Mouse (Mus musculus) cerebellum, postnatal 25 days (tissue): ENCODE results near the gene Cntrob.
"Not testable (repeated sequence)": the region's sequence is repeated elsewhere in the genome, so short reads cannot be mapped to it uniquely, and the experiment has no call there.

Experiments used
- DNase-seq, 2 experiments: peaks; one replicate each; pipeline ENCODE4 v3.0.0; 2021; ENCODE audit warnings: mixed read lengths in 2 of 2

Gene Cntrob

DNA sequence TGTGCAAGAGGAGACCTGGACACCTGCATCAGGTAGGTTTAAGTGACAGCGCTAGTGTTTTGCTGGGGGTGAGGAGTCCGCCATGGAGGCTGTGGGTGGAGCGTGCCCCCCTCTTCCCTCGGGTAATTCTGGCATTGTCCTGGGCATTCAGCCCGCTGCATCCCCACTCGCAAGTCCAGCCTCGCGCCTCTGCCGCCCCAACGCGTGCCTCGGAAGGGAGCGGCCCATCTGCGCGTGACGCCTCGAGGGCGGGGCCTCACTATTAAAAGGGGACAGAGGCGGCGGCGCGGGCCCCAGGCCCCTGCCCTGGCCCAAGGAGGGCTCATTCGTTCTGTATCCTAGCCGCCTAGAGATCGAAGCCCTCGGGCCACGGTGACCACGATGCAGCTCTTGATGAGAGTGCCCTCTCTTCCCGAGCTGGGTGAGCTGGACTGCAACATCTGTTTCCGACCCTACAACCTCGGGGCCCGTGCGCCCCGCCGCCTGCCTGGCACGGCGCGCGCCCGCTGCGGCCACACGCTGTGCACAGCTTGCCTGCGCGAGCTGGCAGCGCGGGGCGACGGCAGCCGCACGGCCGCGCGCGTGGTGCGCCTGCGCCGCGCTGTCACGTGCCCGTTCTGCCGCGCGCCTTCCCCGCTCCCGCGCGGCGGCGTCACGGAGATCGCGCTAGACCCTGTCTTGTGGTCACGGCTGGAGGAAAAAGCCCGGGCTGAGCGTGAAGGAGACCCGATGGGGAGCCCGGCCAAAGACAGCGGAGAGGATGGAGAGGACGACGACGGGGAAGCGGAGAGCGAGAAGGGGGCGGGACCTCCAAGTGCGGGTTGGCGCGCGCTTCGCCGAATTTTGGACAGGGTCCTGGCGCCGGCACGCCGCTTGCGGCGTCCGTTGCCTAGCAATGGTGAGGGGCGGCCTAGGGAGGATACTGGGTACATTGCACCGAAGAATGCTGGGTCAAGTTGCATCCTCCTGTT lies 16.9 kb upstream of the Cntrob start, which contains the start of gene Rnf227:
Gene Rnf227, plus strand, starts transcription at position 301 of the 971 bp plus-strand sequence.
- DNase-seq: peak; percentile 87 to 88

DNA sequence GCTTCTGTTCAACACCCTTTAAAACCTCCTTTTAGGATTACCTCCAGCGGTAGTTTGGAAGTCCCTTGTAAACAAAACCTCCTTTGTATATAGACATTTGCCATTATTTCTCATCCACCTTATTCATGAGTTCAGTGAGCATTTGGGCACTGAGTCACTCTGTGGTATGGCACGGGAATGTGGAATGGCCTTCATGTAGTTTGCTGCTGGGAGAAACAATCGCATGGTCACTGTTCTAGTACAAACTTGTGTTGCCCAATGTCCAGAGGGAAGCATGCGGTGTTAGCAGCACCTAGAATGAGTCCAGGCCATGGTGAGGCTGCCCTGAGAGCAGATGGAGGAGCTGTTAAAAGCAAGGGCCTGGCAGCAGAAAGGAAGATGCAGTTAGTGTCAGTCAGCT lies 11.2 kb upstream of the Cntrob start:
- no peak for DNase-seq

DNA sequence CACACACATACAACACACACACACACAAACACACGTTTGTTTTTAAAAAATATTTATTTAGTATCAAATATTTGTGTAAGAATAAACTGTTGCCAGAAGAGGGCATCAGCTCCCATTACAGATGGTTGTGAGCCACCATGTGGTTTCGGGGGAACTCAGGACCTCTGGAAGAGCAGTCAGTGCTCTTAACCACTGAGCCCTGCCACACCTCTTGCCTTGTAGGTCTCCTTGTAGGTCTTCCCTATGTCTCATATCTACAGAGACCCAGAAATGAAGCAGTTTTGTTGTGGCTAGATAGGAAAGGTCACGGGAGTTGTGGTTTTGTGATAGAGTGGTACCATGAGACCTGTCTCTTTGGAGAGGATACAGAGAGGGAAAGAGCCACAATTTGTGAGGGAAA lies 10.3 kb upstream of the Cntrob start:
- no peak for DNase-seq

GRCm38 (mm10) chr11:69332713-69333253 lies 9.2 kb upstream of the Cntrob start:
- DNase-seq: no peak

GRCm38 (mm10) chr11:69331929-69332405 lies 8.4 kb upstream of the Cntrob start:
- DNase-seq: peak; percentile 86

GRCm38 (mm10) chr11:69331152-69331551 lies 7.6 kb upstream of the Cntrob start:
- no peak for DNase-seq

GRCm38 (mm10) chr11:69328517-69328916 lies 4.9 kb upstream of the Cntrob start:
- DNase-seq: no peak

DNA sequence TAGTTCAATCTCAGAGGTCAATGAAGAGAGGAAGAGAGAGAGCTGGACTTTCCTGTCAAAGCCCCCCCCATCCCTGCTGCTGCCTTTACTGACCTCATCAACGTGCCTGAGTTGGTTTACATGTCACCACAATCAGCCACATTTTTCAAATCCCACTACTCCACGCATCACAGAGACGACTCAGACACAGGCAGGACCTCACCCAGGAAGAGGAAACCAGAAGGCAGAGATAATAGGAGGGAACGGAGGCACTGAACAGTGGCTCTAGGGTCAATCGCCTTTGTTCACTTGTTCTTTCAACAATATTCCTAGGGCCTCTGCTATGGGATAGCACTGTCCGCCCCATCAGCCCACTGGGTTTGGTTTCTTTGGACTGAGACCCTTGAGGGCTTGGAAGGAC lies 4.1 kb upstream of the Cntrob start:
- DNase-seq: no peak

DNA sequence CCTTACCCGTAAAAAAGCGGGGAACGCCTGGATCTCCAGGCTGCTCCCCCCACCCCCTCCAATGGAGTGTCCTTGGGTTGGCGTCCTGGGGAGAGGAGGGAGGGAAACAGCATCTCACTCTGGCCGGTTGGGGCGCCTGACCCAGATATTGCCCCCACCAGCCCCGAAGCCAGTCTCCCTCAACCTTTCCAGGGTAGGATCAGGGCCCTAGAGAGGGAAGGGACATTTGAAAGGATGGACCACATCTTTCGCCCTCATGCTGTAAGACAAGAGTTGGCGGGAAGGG lies 3.5 kb upstream of the Cntrob start:
- DNase-seq: peak in 1 of 2 experiments; percentile 45

DNA sequence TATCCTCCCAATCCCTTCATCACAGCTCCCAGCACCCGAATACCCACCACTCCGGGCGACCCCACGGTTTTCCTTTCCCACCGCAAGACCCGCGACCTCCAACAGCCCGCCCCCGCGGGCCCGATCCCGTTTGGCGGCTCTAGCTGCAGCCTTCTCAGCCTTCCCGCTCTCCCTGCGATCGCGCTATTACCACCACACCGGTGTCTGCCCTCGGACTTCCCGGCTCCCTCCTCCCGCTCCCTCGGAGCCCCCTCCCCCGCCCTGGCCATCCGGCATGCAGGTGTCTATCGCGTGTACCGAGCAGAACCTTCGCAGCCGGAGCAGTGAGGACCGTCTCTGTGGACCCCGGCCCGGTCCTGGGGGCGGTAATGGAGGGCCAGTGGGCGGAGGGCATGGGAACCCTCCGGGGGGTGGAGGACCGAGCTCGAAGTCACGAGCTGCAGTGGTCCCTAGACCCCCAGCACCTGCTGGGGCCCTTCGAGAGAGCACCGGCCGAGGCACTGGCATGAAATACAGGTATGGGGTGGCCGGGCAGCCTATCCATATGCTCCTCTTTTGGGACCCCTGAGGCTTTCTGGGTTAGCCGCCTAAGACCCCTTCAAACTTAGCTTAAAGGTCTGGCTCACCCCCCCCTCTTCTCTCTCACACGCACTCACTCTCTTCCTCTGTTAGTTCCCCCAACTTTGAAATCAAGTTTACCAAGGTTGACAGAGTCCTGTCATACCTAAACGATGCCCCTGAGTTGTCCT lies 3.0 kb upstream of the Cntrob start:
- DNase-seq: peak; percentile 57 to 67

DNA sequence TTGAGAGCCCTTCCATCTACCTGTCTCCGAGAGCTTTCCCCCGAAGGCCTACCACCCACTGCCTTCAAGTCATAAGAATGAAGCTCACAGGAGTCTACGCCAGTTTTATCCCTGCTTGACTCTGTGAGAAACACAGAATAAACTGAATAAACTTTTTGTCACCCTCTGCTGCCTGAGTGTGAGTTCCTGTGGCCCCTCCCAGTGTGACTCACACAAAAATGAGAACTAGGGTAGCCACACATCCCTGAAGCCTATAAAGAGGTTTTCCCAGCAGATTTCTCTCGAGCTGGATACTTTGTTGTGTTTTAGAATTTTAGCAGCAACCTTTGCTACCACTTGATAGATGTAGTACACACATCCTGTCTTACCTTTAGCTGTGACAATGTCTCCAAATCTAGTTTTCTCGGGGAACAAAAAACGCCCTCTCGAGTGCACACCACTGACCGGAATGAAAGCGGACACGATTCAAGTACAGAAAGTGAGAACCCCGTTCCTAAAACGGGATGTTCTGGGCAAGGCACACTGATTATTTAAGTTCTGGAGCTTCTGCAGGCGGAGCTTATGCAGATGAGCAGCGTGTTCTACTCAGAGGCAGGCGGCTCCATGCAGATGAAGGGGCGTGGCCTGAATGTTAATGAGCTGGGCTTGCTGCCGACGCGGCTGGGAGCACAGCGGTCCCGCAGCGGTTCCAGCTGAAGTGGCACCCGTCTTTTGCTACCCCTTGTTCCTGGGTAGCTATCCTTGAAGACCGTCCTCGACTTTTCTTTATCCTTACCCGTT lies 2.2 kb upstream of the Cntrob start, which contains the start of gene Kcnab3:
Gene Kcnab3, plus strand, starts transcription at position 631 of the 780 bp plus-strand sequence.
- peak; percentile 71 to 84 for DNase-seq

DNA sequence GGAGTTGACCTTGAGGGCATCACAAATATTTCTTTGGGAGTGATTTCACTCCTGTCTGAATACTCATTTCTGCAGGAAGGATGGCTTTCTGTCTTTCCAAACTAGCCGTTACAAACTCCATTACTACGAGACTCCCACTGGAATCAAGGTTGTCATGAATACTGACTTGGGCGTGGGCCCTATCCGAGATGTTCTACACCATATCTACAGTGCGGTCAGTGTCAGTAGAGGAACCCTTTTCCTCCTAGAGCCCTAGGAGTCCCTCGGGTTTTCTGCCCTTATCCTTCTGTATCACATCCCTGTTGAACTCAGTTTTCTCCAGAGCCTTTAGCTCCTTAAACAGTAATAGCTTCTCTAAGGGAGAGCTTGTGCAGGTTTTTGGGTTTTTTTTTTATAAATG lies 1.2 kb upstream of the Cntrob start:
- no peak for DNase-seq

DNA sequence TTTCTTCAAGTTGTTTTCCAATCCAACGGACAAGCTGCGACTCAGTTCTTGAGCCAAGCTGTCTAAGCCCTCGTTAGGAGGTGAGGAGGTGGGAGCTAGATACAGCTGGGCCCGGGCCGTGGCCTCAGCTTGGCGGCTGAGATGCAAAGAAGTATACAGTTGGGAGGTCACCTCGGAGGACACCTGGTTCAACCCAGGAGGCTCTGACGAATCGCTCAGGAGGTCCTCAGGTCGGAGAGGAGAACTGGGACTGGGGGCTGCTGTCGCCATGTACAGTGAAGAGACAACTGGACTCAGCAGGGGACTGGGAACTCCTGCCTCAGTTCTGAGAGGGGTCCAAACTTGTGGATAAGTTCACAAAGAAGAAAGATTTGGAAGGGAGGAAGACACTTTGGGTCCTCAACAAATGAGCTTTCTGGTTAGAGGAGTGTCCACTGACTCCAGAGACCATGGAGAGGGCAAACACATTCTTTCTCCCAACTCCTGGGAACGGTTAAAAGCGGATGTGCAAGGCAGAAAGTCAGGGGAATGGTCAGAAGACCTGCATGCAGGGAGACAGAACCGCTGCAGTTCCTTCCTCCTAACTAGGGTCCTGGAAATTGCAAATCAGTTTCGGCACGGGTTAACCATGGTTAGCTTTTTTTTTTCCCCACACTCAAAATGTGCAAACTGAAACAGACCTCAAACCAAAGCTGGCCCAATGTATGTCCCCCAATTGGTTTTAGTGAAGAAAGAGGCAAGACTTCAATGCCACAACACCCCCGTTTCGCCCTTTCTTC lies 693 bp downstream of the Cntrob start:
- DNase-seq: no peak

DNA sequence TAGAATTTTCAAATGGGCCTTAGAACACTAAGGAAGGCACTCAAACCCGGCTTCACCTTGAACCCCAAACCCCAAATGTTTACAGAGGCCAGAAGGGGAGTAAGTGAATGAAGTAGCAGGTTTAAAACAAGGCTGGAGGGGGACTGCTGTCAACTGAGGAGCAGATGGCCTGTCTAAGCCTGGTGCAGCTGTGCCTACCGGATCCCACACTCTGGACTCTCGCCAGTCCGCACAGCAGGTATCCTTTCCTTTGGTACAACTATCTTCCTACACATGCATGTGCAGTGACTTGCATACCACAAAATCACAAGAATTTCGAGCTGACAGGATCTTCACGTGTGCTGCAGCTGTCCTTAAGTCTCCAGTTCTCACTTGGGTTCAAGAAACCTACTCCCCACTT lies 1.6 kb downstream of the Cntrob start:
- DNase-seq: peak in 1 of 2 experiments; percentile 58

GRCm38 (mm10) chr11:69321580-69321979 lies 2.0 kb downstream of the Cntrob start:
- no peak for DNase-seq

DNA sequence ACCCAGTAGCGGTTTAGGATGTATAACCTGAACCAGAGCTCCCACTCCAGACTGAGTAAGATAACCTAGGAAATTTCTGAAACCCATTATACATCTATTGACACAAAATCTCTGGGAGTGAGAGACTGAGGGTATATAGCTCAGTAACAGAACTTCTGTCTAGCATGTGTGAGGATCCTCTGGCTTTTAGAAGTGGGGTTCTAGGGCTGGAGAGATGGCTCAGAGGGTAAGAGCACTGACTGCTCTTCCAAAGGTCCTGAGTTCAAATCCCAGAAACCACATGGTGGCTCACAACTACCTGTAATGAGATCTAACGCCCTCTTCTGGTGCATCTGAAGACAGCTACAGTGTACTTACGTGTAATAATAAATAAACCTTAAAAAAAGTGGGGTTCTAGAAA lies 5.6 kb downstream of the Cntrob start:
- not testable (repeated sequence) for DNase-seq

- no peak for DNase-seq
Measured at GRCm38 (mm10) chr11:69316361-69316760, 7.2 kb downstream of the Cntrob start.

DNA sequence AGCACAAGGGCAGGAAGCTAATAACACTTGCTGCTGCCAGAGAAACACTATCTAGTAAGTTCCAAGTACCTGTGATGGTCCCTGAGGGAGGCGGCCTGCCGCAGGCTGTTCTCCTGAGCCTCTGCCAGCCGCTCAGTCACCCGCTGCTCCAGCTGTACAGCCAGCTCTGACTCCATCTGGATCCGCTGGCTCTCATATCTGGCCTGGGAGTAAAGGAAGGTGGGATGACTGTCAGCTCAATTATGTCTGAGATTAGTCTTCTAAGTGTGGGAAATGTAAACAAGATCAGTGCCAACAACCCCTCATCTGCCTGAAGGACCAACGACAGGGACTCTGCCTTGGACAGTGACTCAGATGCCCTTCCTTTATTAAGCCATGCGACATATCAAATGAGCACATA lies 12.3 kb downstream of the Cntrob start:
- no peak for DNase-seq

DNA sequence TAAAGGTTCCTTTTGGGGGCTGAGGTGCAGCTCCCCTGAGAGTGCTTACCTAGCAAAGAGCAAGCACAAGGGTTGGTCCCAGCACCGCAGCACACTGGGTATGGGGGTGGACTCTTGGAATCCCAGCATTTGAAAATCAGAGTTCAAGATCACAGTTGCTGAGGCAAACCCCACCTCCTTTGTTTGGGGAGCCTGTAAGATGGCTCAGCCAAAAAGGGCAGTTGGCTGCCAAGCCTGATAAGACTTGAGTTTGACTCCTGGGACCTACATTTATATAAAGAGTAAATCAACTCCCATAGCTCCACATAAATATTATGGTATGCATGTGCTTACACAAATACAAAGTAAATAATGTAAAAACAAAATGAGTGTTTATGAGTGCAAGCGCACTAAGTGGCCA lies 17.5 kb downstream of the Cntrob start:
- DNase-seq: no peak

DNA sequence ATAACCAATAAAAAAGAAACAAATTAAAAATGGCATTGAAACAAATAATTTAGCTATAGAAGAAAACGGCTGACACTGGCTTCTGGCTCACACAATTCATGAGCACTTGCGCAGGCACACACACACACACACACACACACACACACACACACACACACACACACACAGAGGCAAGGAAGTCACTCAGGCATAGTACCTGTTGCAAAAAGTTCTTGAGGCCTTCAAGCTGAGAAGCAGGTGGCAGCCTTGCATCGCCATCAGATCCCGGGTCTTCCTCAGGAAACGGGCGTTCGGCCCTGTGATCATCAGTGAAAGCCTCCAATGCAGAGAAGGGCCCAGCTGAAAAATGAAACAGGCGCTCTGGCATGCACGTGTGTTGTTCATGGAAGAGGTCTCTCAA lies 18.3 kb downstream of the Cntrob start:
- DNase-seq: no peak

GRCm38 (mm10) chr11:69302817-69303216 lies 20.8 kb downstream of the Cntrob start:
- peak; percentile 30 to 52 for DNase-seq

DNA sequence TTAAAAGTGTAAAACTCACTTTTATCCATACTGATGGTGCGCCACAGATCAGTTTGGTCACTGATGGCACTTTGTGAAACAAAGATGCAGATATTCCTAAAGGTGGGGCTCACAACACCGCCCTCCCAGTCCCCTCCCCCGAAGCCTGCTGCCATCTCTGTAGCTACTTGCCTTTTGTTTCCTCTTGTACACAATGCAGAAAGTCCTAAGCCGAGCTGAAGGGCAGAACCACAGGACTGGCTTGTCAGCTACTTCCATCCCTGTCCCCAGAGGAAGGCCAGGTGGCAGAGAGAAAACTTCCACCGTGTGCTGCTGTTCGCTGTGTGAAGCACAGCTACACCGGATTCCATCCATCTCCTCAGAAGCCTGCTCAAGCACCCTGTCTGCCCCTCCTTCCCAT lies 25.3 kb downstream of the Cntrob start:
- no peak for DNase-seq
